Comparison of ENCODE assay signal across 8 mouse cellular contexts in genomic region chr12:21285508-21286242, GRCm38 (mm10). TPM values are rescaled to one million over a fixed set of nuclear protein-coding genes. Genes with fewer than 3 reads are reported as not detected.
DNase-seq lines count a peak whose midpoint lies in the region; ATAC-seq and TF ChIP-seq lines count a peak whose summit lies in the region.

No protein-coding gene starts in this region.

- WGBS in limb, embryonic 10.5 days = under 1% methylated on average over 39 of the region's 47 CpGs
- under 1% methylated on average over 47 of the region's 47 CpGs for WGBS in neural tube, embryonic 13.5 days

- peaks cover 18% of the 10 kb centered on the region for H3K4me1 ChIP-seq in limb, embryonic 10.5 days
- peaks cover 38% of the 10 kb centered on the region for H3K4me1 ChIP-seq in neural tube, embryonic 13.5 days (replicated peaks)

- TF ChIP-seq CTCF in gastrocnemius, adult 2 months (IDR thresholded peaks at IDR 0.05) = no peak

- peak overlapping the region; percentile 67 for H3K4me2 ChIP-seq in neural tube, embryonic 13.5 days

- DNase-seq in gastrocnemius, adult 2 months = no peak
- DNase-seq in gastrocnemius, adult 8-10 months (ENCODE audit: low spot score in 2 of 2) = no peak
- DNase-seq in limb, embryonic 10.5 days (ENCODE audit: low spot score) = no peak
- no peak for DNase-seq in frontal cortex, adult 2 months (ENCODE audit: extremely low spot score in 1 of 2, low spot score in 1 of 2)
- DNase-seq in B cell, adult 2 months = no peak

- H3K36me3 ChIP-seq in limb, embryonic 10.5 days = peaks cover 25% of the 10 kb centered on the region
- peaks cover 10% of the 10 kb centered on the region for H3K36me3 ChIP-seq in neural tube, embryonic 13.5 days

- no peaks in the 10 kb centered on the region for H3K27me3 ChIP-seq in limb, embryonic 10.5 days (ENCODE audit: low read depth, poor library complexity, severe bottlenecking)
- no peaks in the 10 kb centered on the region for H3K27me3 ChIP-seq in neural tube, embryonic 13.5 days

- H3K9me3 ChIP-seq in limb, embryonic 10.5 days (replicated peaks) = no peaks in the 10 kb centered on the region
- no peaks in the 10 kb centered on the region for H3K9me3 ChIP-seq in neural tube, embryonic 13.5 days

- peak; percentile 47 for ATAC-seq in CD4-positive, CD25-positive, alpha-beta regulatory T cell, adult 4 months
- ATAC-seq in erythroblast, adult 5-6 weeks (replicated peaks; ENCODE audit: low FRiP score, poor library complexity, severe bottlenecking) = peak; percentile 64
- ATAC-seq in neural tube, embryonic 13.5 days (ENCODE audit: low read depth) = no peak; the same call in none of the 2 replicates

- peak overlapping the region; percentile 83 for H3K9ac ChIP-seq in neural tube, embryonic 13.5 days

- H3K4me3 ChIP-seq in gastrocnemius, adult 2 months = peak overlapping the region; percentile 94
- peak overlapping the region; percentile 86 for H3K4me3 ChIP-seq in limb, embryonic 10.5 days
- H3K4me3 ChIP-seq in neural tube, embryonic 13.5 days = peak overlapping the region; percentile 69

- H3K27ac ChIP-seq in gastrocnemius, adult 2 months = peak overlapping the region; percentile 94
- peak overlapping the region; percentile 93 for H3K27ac ChIP-seq in limb, embryonic 10.5 days
- H3K27ac ChIP-seq in neural tube, embryonic 13.5 days (replicated peaks) = peak overlapping the region; percentile 92

- intact Hi-C loops in gastrocnemius, adult 2 months (cut with DNase I) = loop anchor here (1.0 to 5.0 kb wide), 2 partner anchors 87 to 174 kb away; partner anchors contain the start of gene Adam17

RNA-seq across cellular contexts. Expression of gene Itgb1bp1, which starts 0.4 kb away (rescaled TPM):
- 10 to 100 TPM; 39.0 to 42.1 TPM for total RNA-seq in gastrocnemius, adult 2 months (2021)
- 10 to 100 TPM; 40.3 to 53.1 (median 47.7) TPM for total RNA-seq in gastrocnemius, adult 8-10 months (2022)
- polyA plus RNA-seq in CD4-positive, CD25-positive, alpha-beta regulatory T cell, adult 4 months (2017; shearing (Covaris generic)) = 10 to 100 TPM; 68.6 to 70.5 TPM
- total RNA-seq in erythroblast, adult 5-6 weeks (2015; ENCODE audit: low replicate concordance) = 11.7 and 14.0 TPM in 2 replicates
- total RNA-seq in erythroblast, adult 5-6 weeks (2017; ENCODE audit: low replicate concordance) = 6.8 and 12.7 TPM in 2 replicates
- 40.3 and 43.4 TPM in 2 replicates for polyA plus RNA-seq in limb, embryonic 10.5 days (2016; fragmentation: Nextera tagmentation; extraction: Ambion mirVana)
- polyA plus RNA-seq in neural tube, embryonic 13.5 days (2015; fragmentation: Nextera tagmentation; extraction: Ambion mirVana) = 38.9 and 42.5 TPM in 2 replicates
- 27.2 and 29.5 TPM in 2 replicates for polyA plus RNA-seq in frontal cortex, adult 2 months (2012; rRNA removed)

RNA-seq across cellular contexts. Expression of gene Cpsf3, which starts 0.5 kb away (rescaled TPM):
- total RNA-seq in gastrocnemius, adult 2 months (2021) = 10 to 100 TPM; 17.3 to 21.0 TPM
- 10 to 100 TPM; 16.9 to 18.3 (median 17.5) TPM for total RNA-seq in gastrocnemius, adult 8-10 months (2022)
- polyA plus RNA-seq in CD4-positive, CD25-positive, alpha-beta regulatory T cell, adult 4 months (2017; shearing (Covaris generic)) = 100 to 1,000 TPM; 139 to 163 TPM
- 43.8 and 52.7 TPM in 2 replicates for total RNA-seq in erythroblast, adult 5-6 weeks (2015; ENCODE audit: low replicate concordance)
- 11.8 and 19.7 TPM in 2 replicates for total RNA-seq in erythroblast, adult 5-6 weeks (2017; ENCODE audit: low replicate concordance)
- 137 and 140 TPM in 2 replicates for polyA plus RNA-seq in limb, embryonic 10.5 days (2016; fragmentation: Nextera tagmentation; extraction: Ambion mirVana)
- polyA plus RNA-seq in neural tube, embryonic 13.5 days (2015; fragmentation: Nextera tagmentation; extraction: Ambion mirVana) = 91.5 and 102 TPM in 2 replicates
- polyA plus RNA-seq in frontal cortex, adult 2 months (2012; rRNA removed) = 66.2 and 74.1 TPM in 2 replicates

RNA-seq across cellular contexts. Expression of gene Iah1, which starts 30.5 kb away (rescaled TPM):
- total RNA-seq in gastrocnemius, adult 2 months (2021) = 1 to 10 TPM; 4.5 to 6.3 TPM
- total RNA-seq in gastrocnemius, adult 8-10 months (2022) = 1 to 10 TPM; 2.7 to 5.0 (median 3.7) TPM
- polyA plus RNA-seq in CD4-positive, CD25-positive, alpha-beta regulatory T cell, adult 4 months (2017; shearing (Covaris generic)) = 10 to 100 TPM; 45.9 to 50.2 TPM
- total RNA-seq in erythroblast, adult 5-6 weeks (2015; ENCODE audit: low replicate concordance) = 11.1 and 15.9 TPM in 2 replicates
- 5.4 and 7.3 TPM in 2 replicates for total RNA-seq in erythroblast, adult 5-6 weeks (2017; ENCODE audit: low replicate concordance)
- polyA plus RNA-seq in limb, embryonic 10.5 days (2016; fragmentation: Nextera tagmentation; extraction: Ambion mirVana) = 50.3 and 51.3 TPM in 2 replicates
- polyA plus RNA-seq in neural tube, embryonic 13.5 days (2015; fragmentation: Nextera tagmentation; extraction: Ambion mirVana) = 37.4 and 38.8 TPM in 2 replicates
- 22.8 and 25.2 TPM in 2 replicates for polyA plus RNA-seq in frontal cortex, adult 2 months (2012; rRNA removed)
